Mouse (Mus musculus) heart, postnatal 36 days (tissue): Measurements from ENCODE around the gene Wsb1. TPM values are rescaled to one million over a fixed set of nuclear protein-coding genes. Genes with fewer than 3 reads are reported as not detected.
A peak's percentile ranks its signal among the peaks of the same experiment; 100 is the strongest.
"Not testable (repeated sequence)": the region's sequence is repeated elsewhere in the genome, so short reads cannot be mapped to it uniquely, and the experiment has no call there.

Source experiments
- DNase-seq, 2 experiments: peaks; one replicate each; pipeline ENCODE4 v3.0.0; 2021 to 2022
- intact Hi-C: fragments of 180-260 bp; cut with DNase I; formaldehyde crosslinking; loops from one replicate; pipeline ENCODE4 v1.15.1; 2025
- total RNA-seq, 2 experiments: library from RNA; stranded (reverse); gene quantifications; 2 replicates each; pipeline ENCODE4 v1.2.3; 2021

The Wsb1 gene
- total RNA-seq, 2 experiments from 2014 or later, result 14.7 to 14.9 TPM

GRCm38 (mm10) chr11:79273757-79274156 is 19.3 kb upstream of the Wsb1 start:
- intact Hi-C loops, result no loop called here
- DNase-seq, result no peak

- intact Hi-C loops, result no loop called here
- DNase-seq, result no peak
Measured at GRCm38 (mm10) chr11:79273039-79273438, 18.6 kb upstream of the Wsb1 start.

- DNase-seq, result peak; percentile 16 to 36
Measured at GRCm38 (mm10) chr11:79267171-79267570, 12.7 kb upstream of the Wsb1 start.

GRCm38 (mm10) chr11:79264376-79264775 is 9.9 kb upstream of the Wsb1 start:
- intact Hi-C loops, result no loop called here
- no peak for DNase-seq

More at GRCm38 (mm10) chr11:79267171-79267570, 12.7 kb upstream of the Wsb1 start:
- intact Hi-C loops, result no loop called here

- intact Hi-C loops, DNase-seq: not testable (repeated sequence)
Measured at GRCm38 (mm10) chr11:79260126-79260525, 5.7 kb upstream of the Wsb1 start.

- intact Hi-C loops, result no loop called here
- no peak for DNase-seq
Measured at GRCm38 (mm10) chr11:79258738-79259137, 4.3 kb upstream of the Wsb1 start.

- intact Hi-C loops, result loop anchor here (2.0 kb wide), 1 partner anchor 37 kb away; no protein-coding TSS in a partner anchor
- DNase-seq, result peak; percentile 65 to 69
Measured at GRCm38 (mm10) chr11:79253542-79254390, 705 bp downstream of the Wsb1 start.

GRCm38 (mm10) chr11:79252881-79253541 is 1.5 kb downstream of the Wsb1 start:
- peak in 1 of 2 experiments; percentile 29 for DNase-seq

GRCm38 (mm10) chr11:79239024-79239423 is 15.4 kb downstream of the Wsb1 start:
- no peak for DNase-seq

More at GRCm38 (mm10) chr11:79252881-79253541, 1.5 kb downstream of the Wsb1 start:
- intact Hi-C loops, result loop anchor here (2.0 kb wide), 1 partner anchor 38 kb away; no protein-coding TSS in a partner anchor

GRCm38 (mm10) chr11:79238398-79238752 is 16.1 kb downstream of the Wsb1 start:
- intact Hi-C loops, result no loop called here
- DNase-seq, result peak in 1 of 2 experiments; percentile 22

More at GRCm38 (mm10) chr11:79239024-79239423, 15.4 kb downstream of the Wsb1 start:
- intact Hi-C loops, result no loop called here

- peak in 1 of 2 experiments; percentile 31 for DNase-seq
- intact Hi-C loops, result no loop called here
Measured at GRCm38 (mm10) chr11:79237644-79238397, 16.6 kb downstream of the Wsb1 start.

GRCm38 (mm10) chr11:79230251-79230570 is 24.3 kb downstream of the Wsb1 start:
- no peak for DNase-seq
- intact Hi-C loops, result no loop called here

GRCm38 (mm10) chr11:79229561-79230250 is 24.8 kb downstream of the Wsb1 start:
- peak; percentile 38 to 45 for DNase-seq
- intact Hi-C loops, result no loop called here

GRCm38 (mm10) chr11:79229057-79229504 is 25.4 kb downstream of the Wsb1 start:
- DNase-seq, result no peak
- intact Hi-C loops, result no loop called here

GRCm38 (mm10) chr11:79228089-79228488 is 26.4 kb downstream of the Wsb1 start:
- intact Hi-C loops, result no loop called here
- DNase-seq, result no peak

- intact Hi-C loops, result loop anchor here (2.0 kb wide), 1 partner anchor 173 kb away; no protein-coding TSS in a partner anchor
- DNase-seq, result no peak
Measured at GRCm38 (mm10) chr11:79225371-79226155, 28.9 kb downstream of the Wsb1 start.

GRCm38 (mm10) chr11:79224562-79225280 is 29.8 kb downstream of the Wsb1 start:
- peak; percentile 92 to 95 for DNase-seq
- intact Hi-C loops, result loop anchor here (1.0 to 2.0 kb wide), 3 partner anchors 66 to 174 kb away; partner anchors contain the start of gene Gm9964

- DNase-seq, result peak in 1 of 2 experiments; percentile 36
- intact Hi-C loops, result no loop called here
Measured at GRCm38 (mm10) chr11:79223420-79223819, 31.1 kb downstream of the Wsb1 start.

- no peak for DNase-seq
- intact Hi-C loops, result no loop called here
Measured at GRCm38 (mm10) chr11:79222661-79223060, 31.8 kb downstream of the Wsb1 start.
